Mouse (Mus musculus): ENCODE results near the gene Ugt1a2.

Gene Ugt1a2

GRCm38 (mm10) chr1:88234248-88234610, 33.8 kb downstream of the Ugt1a2 start:
- DNase-seq (ENCODE audit: low spot score), result no peak

GRCm38 (mm10) chr1:88234646-88235045, 34.2 kb downstream of the Ugt1a2 start:
- DNase-seq (ENCODE audit: low spot score), result no peak

- no peak for DNase-seq (ENCODE audit: low spot score)
These were observed 34.9 kb downstream of the Ugt1a2 start for GRCm38 (mm10) chr1:88235046-88235893.

- DNase-seq (ENCODE audit: low spot score), result no peak
These were observed 35.6 kb downstream of the Ugt1a2 start for GRCm38 (mm10) chr1:88235894-88236415.

GRCm38 (mm10) chr1:88237311-88237710, 36.9 kb downstream of the Ugt1a2 start:
- no peak for DNase-seq (ENCODE audit: low spot score)

GRCm38 (mm10) chr1:88238771-88239170, 38.4 kb downstream of the Ugt1a2 start:
- no peak for DNase-seq (ENCODE audit: low spot score)

- no peak for DNase-seq (ENCODE audit: low spot score)
These were observed 39.7 kb downstream of the Ugt1a2 start for GRCm38 (mm10) chr1:88240072-88240471.

GRCm38 (mm10) chr1:88240579-88240978, 40.2 kb downstream of the Ugt1a2 start:
- no peak for DNase-seq (ENCODE audit: low spot score)

GRCm38 (mm10) chr1:88243861-88244260, 43.5 kb downstream of the Ugt1a2 start:
- no peak for DNase-seq (ENCODE audit: low spot score)

- DNase-seq (ENCODE audit: low spot score), result no peak
These were observed 45.5 kb downstream of the Ugt1a2 start for GRCm38 (mm10) chr1:88245881-88246280.

GRCm38 (mm10) chr1:88246386-88246785, 46.0 kb downstream of the Ugt1a2 start:
- DNase-seq (ENCODE audit: low spot score), result no peak

GRCm38 (mm10) chr1:88247660-88248059, 47.3 kb downstream of the Ugt1a2 start:
- no peak for DNase-seq (ENCODE audit: low spot score)

GRCm38 (mm10) chr1:88248658-88249057, 48.3 kb downstream of the Ugt1a2 start:
- DNase-seq (ENCODE audit: low spot score), result no peak

GRCm38 (mm10) chr1:88249596-88249995, 49.2 kb downstream of the Ugt1a2 start:
- no peak for DNase-seq (ENCODE audit: low spot score)

GRCm38 (mm10) chr1:88250023-88250422, 49.6 kb downstream of the Ugt1a2 start:
- DNase-seq (ENCODE audit: low spot score), result no peak

- DNase-seq (ENCODE audit: low spot score), result no peak
These were observed 52.7 kb downstream of the Ugt1a2 start for GRCm38 (mm10) chr1:88253106-88253505.

- no peak for DNase-seq (ENCODE audit: low spot score)
These were observed 53.1 kb downstream of the Ugt1a2 start for GRCm38 (mm10) chr1:88253540-88253939.

GRCm38 (mm10) chr1:88254793-88255465, 54.5 kb downstream of the Ugt1a2 start:
- DNase-seq (ENCODE audit: low spot score), result no peak

GRCm38 (mm10) chr1:88255466-88255857, 55.1 kb downstream of the Ugt1a2 start:
- DNase-seq (ENCODE audit: low spot score), result no peak

GRCm38 (mm10) chr1:88255989-88256754, 55.8 kb downstream of the Ugt1a2 start:
- DNase-seq (ENCODE audit: low spot score), result no peak

GRCm38 (mm10) chr1:88256886-88257663, 56.7 kb downstream of the Ugt1a2 start:
- no peak for DNase-seq (ENCODE audit: low spot score)

GRCm38 (mm10) chr1:88257681-88258080, 57.3 kb downstream of the Ugt1a2 start:
- DNase-seq (ENCODE audit: low spot score), result no peak

All from adipocyte (in vitro differentiated cells).